Mouse (Mus musculus) intestine, postnatal 0 days (tissue): ENCODE measurements at regions not wholly inside any gene's neighbourhood (a gene's known extent, or its start where the extent isn't known, plus 50 kb on each side); places are given as distances from the start of the nearest gene placed in this dataset.

Experiments
- ATAC-seq: fragments of 200-750 bp; cut with Nextera tagmentation; 2 replicates; pipeline ENCODE4 v1.8.0; 2017; ENCODE audit warnings: mild to moderate bottlenecking, moderate TSS enrichment, moderate library complexity
- H3K27ac ChIP-seq: fragments of 300-500 bp; sonication (generic); 2 replicates; pipeline ENCODE4 v1.5.1; 2014; ENCODE audit warnings: mild to moderate bottlenecking, low read depth, low read length, moderate library complexity
- H3K27me3 ChIP-seq: fragments of 300-500 bp; sonication (generic); replicated peaks from 2 replicates; pipeline ENCODE4 v1.6.1; 2014; ENCODE audit warnings: low read length, mixed read lengths; ENCODE audit not compliant: control insufficient read depth, insufficient read depth
- H3K36me3 ChIP-seq: fragments of 300-500 bp; sonication (generic); 2 replicates; pipeline ENCODE4 v1.6.1; 2014; ENCODE audit warnings: mild to moderate bottlenecking, moderate library complexity; ENCODE audit not compliant: control insufficient read depth, insufficient read depth
- H3K4me1 ChIP-seq: fragments of 300-500 bp; sonication (generic); replicated peaks from 2 replicates; pipeline ENCODE4 v1.6.1; 2014; ENCODE audit warnings: antibody characterized with exemption, low read length, mixed read lengths; ENCODE audit not compliant: control insufficient read depth, insufficient read depth
- H3K4me2 ChIP-seq: fragments of 300-500 bp; sonication (generic); replicated peaks from 2 replicates; pipeline ENCODE4 v1.6.1; 2014; ENCODE audit warnings: low read depth, mild to moderate bottlenecking, moderate library complexity
- H3K4me3 ChIP-seq: fragments of 300-500 bp; sonication (generic); 2 replicates; pipeline ENCODE4 v1.5.1; 2014; ENCODE audit warnings: low read depth, low read length
- H3K9ac ChIP-seq: fragments of 300-500 bp; sonication (generic); 2 replicates; pipeline ENCODE4 v1.6.1; 2014; ENCODE audit warnings: mild to moderate bottlenecking, low read depth, low read length
- H3K9me3 ChIP-seq: fragments of 300-500 bp; sonication (generic); 2 replicates; pipeline ENCODE4 v1.6.1; 2016; ENCODE audit warnings: mixed run types; ENCODE audit not compliant: control insufficient read depth
- CTCF ChIP-seq: sonication (generic); IDR thresholded peaks from 2 replicates; pipeline ENCODE4 v1.5.1; 2016; ENCODE audit warnings: low read depth, mild to moderate bottlenecking, control low read depth, antibody characterized with exemption, moderate library complexity
- WGBS: fragments of 180-500 bp; shearing (Covaris S2); extraction: QIAGEN DNeasy Blood & Tissue Kit; methylation state at CpG from one replicate; pipeline ENCODE4 v1.1.7; 2014; 5-methylcytosine and 5-hydroxymethylcytosine counted together

DNA sequence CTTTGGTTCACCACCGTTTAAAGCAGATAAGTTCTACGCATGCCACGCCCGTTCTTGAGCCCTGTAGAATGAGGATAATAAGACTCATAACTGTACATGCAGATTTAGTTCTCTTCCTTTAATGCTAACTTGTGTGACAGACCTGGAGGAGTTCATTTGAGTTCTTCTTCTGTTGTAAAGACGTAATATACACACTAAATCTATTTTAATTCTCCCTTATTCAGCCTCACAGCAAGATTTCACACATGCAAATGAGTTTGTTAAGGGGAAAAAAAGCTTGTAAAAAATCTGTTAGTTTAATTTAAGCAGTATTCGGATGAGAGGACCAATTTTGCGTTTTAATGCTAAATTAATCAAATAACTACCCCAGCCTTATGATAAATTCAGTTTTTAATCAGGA is 264.6 kb downstream of the Pros1 start:
- Histone ChIP-seq H3K27me3 (no peaks in the 10 kb centered on the region), H3K4me2 (no peak overlapping the region), H3K9ac (no peak overlapping the region), H3K27ac (no peak overlapping the region), H3K36me3 (no peaks in the 10 kb centered on the region), H3K4me3 (no peak overlapping the region), H3K4me1 (no peaks in the 10 kb centered on the region), H3K9me3 (no peaks in the 10 kb centered on the region)
- 74% methylated on average over 7 of the region's 7 CpGs for WGBS
- TF ChIP-seq CTCF = no peak
- ATAC-seq = no peak

DNA sequence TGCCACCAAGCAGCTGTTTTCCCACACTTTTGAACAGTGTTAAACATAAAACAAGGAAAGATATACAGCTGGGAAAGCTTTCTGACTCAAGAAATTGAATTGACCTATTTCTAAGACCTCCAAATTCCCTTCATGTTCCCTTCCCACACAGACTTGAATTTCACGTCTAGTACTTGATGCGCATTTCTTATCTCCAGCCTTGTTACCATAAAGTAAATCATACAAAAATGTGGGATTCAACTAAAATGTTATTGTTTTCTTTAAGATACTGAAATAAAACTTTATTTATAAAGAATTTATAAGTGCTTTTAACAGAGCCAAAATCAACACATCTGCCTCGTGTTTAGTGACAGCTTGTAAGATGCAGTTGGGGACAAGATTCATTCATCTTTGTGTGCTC is 289.7 kb downstream of the Pros1 start:
- Histone ChIP-seq H3K4me2 (no peak overlapping the region), H3K4me3 (no peak overlapping the region), H3K4me1 (no peaks in the 10 kb centered on the region), H3K36me3 (no peaks in the 10 kb centered on the region), H3K27ac (no peak overlapping the region), H3K9me3 (no peaks in the 10 kb centered on the region), H3K27me3 (no peaks in the 10 kb centered on the region), H3K9ac (no peak overlapping the region)
- WGBS = 70% methylated on average over 3 of the region's 3 CpGs
- no peak for TF ChIP-seq CTCF
- no peak for ATAC-seq

DNA sequence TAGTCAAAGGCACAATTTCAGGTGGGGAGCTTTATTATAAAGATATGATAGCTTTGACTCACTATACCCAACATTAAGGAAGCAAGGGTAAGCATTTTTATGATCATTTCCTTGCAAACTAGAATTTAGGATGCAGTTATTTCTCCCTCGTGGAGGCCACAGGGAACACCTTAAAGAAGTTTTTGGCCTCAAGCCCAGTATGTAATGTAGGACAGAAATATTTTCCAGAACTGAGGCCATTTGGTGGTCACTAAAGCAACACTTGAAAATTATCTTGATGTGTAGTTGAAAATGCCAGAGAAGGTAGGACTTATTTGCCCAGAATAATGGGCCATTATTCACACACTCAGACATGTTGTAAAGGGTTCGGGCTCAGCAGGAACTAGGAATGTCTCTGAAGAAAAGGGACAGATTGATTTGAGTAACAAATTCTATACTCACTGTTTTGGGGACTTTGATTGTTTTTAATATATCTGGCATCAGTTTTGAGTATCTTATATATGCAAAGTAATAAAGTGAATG is 301.3 kb downstream of the Pros1 start:
- no peak overlapping the region for H3K9ac ChIP-seq
- TF ChIP-seq CTCF = no peak
- no peaks in the 10 kb centered on the region for H3K36me3 ChIP-seq
- no peak overlapping the region for H3K4me2 ChIP-seq
- ATAC-seq = no peak
- no peak overlapping the region for H3K27ac ChIP-seq
- no peaks in the 10 kb centered on the region for H3K9me3 ChIP-seq
- H3K4me1 ChIP-seq = no peaks in the 10 kb centered on the region
- no peaks in the 10 kb centered on the region for H3K27me3 ChIP-seq
- no peak overlapping the region for H3K4me3 ChIP-seq
- 68% methylated on average over 2 of the region's 2 CpGs for WGBS

DNA sequence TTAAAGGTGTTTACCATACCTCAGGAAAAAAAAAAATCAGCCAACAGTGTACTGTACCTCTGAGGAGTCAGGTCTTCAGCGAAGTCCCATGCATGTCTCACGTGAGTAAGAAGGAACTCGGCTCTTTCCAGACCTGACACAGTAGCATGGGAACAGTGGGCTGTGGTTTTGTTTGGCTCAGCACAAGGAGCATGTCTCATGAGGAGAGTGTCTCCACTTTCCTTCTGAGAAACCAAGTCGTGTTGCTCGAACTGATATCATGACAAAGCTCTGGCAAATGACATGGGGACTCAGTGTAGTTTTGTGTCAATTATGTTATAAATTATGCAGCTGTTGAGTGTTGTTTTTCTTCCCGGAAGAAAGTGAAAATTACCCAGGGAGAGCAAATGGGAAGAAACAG is 316.0 kb downstream of the Pros1 start:
- TF ChIP-seq CTCF = no peak
- no peak for ATAC-seq

DNA sequence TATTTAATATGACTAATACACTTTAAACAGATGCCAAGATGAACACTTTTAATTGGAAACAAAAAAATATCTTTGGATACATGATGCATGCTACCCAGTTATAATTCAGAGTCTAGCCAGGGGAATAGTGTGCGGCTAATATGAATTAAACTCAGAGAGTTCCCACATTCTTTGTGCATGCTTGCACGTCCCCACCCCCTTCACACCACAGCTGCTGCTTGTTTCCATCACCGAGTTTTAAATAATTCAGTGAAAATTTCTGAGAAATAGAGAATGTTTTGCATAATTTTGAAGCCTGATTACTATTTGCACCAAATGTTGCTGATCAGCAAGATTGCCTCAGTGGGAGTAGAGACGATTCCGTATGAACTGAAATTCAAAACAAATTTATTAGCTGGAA is 325.1 kb downstream of the Pros1 start:
- Histone ChIP-seq H3K36me3 (no peaks in the 10 kb centered on the region), H3K9me3 (no peaks in the 10 kb centered on the region), H3K4me1 (no peaks in the 10 kb centered on the region), H3K27me3 (no peaks in the 10 kb centered on the region), H3K9ac (no peak overlapping the region), H3K4me2 (no peak overlapping the region), H3K27ac (no peak overlapping the region), H3K4me3 (no peak overlapping the region)
- no peak for ATAC-seq
- 72% methylated on average over 5 of the region's 5 CpGs for WGBS
- no peak for TF ChIP-seq CTCF

More for the DNA sequence above, 316.0 kb downstream of the Pros1 start:
- Histone ChIP-seq H3K36me3 (no peaks in the 10 kb centered on the region), H3K27ac (no peak overlapping the region), H3K9ac (no peak overlapping the region), H3K27me3 (no peaks in the 10 kb centered on the region), H3K4me3 (no peak overlapping the region), H3K4me2 (no peak overlapping the region), H3K9me3 (no peaks in the 10 kb centered on the region), H3K4me1 (no peaks in the 10 kb centered on the region)
- WGBS = 68% methylated on average over 6 of the region's 6 CpGs

DNA sequence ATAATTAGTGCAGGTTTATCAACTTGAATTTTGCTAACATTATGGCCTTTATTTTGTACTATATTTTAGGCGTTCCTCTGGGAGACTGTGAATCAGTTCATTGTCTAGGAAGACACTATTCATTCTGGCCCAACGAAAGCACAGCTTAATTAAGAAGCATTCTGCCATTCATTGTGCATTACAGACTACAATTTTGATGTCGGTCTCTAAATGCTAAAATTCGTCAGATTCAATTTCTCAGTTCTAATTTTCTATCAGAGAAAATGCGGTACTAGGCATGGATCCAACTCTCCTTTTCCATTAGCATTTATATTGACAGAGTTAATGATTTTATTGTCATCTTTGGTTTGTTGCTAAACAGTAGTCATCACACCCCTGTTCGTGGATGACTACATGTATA is 337.1 kb downstream of the Pros1 start:
- Histone ChIP-seq H3K4me2 (no peak overlapping the region), H3K4me1 (no peaks in the 10 kb centered on the region)
- WGBS = 86% methylated on average over 6 of the region's 6 CpGs

DNA sequence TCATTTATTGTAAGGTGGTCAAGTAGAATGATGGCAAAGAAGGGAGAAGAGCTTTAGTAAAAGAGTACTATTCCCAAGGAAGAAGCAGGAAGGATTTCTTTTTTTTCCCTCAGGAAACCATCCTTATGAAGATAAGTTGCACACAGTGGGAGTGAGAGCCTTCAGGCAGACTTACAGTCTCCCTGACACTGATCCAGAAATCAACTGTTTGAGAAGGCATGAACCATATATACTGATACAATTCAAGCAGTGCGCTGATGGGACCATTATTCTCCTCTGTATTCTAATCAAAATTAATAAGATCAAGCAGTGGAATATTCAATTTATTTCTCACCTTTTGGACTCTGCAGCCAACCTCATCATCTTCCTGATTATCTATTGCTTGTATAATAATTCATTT is 337.5 kb downstream of the Pros1 start:
- WGBS = 84% methylated on average over 1 of the region's 1 CpGs
- no peak overlapping the region for H3K9ac ChIP-seq
- H3K4me3 ChIP-seq = no peak overlapping the region
- H3K27ac ChIP-seq = no peak overlapping the region
- no peak for ATAC-seq
- H3K27me3 ChIP-seq = no peaks in the 10 kb centered on the region
- no peaks in the 10 kb centered on the region for H3K4me1 ChIP-seq
- H3K4me2 ChIP-seq = no peak overlapping the region
- no peaks in the 10 kb centered on the region for H3K9me3 ChIP-seq
- H3K36me3 ChIP-seq = no peaks in the 10 kb centered on the region
- no peak for TF ChIP-seq CTCF

More for the DNA sequence above, 337.1 kb downstream of the Pros1 start:
- ATAC-seq = no peak
- Histone ChIP-seq H3K27me3 (no peaks in the 10 kb centered on the region), H3K9me3 (no peaks in the 10 kb centered on the region), H3K36me3 (no peaks in the 10 kb centered on the region), H3K27ac (no peak overlapping the region), H3K9ac (no peak overlapping the region), H3K4me3 (no peak overlapping the region)
- TF ChIP-seq CTCF = no peak
